Mouse (Mus musculus) brain, embryonic 14.5 days (tissue): ENCODE results near the gene Rasl11b. TPM values are rescaled to one million over a fixed set of nuclear protein-coding genes. Genes with fewer than 3 reads are reported as not detected.

Experiments used
- DNase-seq: peaks from one replicate; pipeline ENCODE4 v3.0.0-alpha.2; 2011; ENCODE audit warnings: low read depth
- CTCF ChIP-seq: fragments of 200-500 bp; IDR thresholded peaks from 2 replicates; pipeline ENCODE4 v1.5.1; 2012; ENCODE audit warnings: inconsistent platforms, mild to moderate bottlenecking, moderate library complexity, borderline replicate concordance; ENCODE audit not compliant: insufficient read depth, insufficient read length; ENCODE audit errors: extremely low read depth
- POLR2A ChIP-seq: fragments of 200-500 bp; IDR thresholded peaks from 2 replicates; pipeline ENCODE4 v1.6.1; 2012; ENCODE audit warnings: mild to moderate bottlenecking, inconsistent platforms, borderline replicate concordance; ENCODE audit not compliant: poor library complexity, insufficient read depth, insufficient read length, severe bottlenecking; ENCODE audit errors: extremely low read depth
- polyA plus RNA-seq: library from polyadenylated mRNA; depleted of rRNA; stranded (reverse); fragments of >200 nt; gene quantifications from 2 replicates; pipeline ENCODE4 v1.2.3, GENCODE M21; 2012; rRNA removed

Gene Rasl11b
- polyA plus RNA-seq: 16.0 and 22.4 TPM in 2 replicates

- peak; percentile 95 for DNase-seq
- peak; percentile 33; the same call in 1 of the 2 replicates for TF ChIP-seq CTCF
- peak; percentile 39 for TF ChIP-seq POLR2A
Measured at GRCm38 (mm10) chr5:74194841-74195613, at the start of gene Rasl11b. Gene Rasl11b, plus strand, starts transcription at chr5:74195286.

DNA sequence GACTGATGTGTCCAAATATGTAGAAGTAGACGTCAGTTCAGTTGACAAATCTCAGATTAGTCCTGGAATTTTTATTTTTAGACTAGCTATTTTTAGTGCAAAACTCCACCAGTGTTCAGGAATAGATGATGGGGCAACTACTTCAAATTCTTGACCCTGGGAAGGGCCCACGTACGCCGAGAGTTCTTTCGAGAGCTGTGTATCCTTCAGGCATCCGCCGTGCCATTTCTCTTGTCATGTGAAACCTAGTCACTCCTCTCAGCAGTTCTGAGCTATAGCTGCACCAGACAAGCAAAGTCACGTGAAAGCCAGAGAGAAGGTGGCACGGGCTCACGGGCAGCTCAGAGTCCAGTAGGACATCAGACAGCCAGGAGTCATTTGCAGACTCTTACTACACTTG, 47.5 kb upstream of the Rasl11b start:
- TF ChIP-seq CTCF (no peak), POLR2A (no peak)
- DNase-seq: no peak

- no peak for DNase-seq
- TF ChIP-seq CTCF (no peak), POLR2A (no peak)
Measured at GRCm38 (mm10) chr5:74149975-74150374, 45.1 kb upstream of the Rasl11b start.

DNA sequence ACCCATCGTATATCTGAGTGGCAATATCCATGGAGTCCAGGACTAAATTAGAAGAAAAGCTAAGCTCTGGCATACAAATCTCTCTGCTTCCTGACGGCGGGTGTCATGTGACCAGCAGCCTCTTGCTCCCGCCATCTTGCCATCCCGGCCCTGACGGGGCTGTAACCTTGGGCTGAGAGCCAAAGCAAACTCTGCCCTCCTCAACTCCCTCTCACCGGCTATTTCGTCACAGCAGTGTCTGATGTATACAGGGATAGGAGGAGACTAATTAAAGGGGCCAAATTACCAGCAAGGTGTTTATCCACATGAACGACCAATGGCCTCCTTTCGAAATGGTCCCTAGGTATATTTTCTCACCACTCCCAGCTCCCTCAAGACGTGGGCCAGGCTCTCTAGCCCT, 43.3 kb upstream of the Rasl11b start:
- no peak for TF ChIP-seq CTCF
- TF ChIP-seq POLR2A: no peak

DNA sequence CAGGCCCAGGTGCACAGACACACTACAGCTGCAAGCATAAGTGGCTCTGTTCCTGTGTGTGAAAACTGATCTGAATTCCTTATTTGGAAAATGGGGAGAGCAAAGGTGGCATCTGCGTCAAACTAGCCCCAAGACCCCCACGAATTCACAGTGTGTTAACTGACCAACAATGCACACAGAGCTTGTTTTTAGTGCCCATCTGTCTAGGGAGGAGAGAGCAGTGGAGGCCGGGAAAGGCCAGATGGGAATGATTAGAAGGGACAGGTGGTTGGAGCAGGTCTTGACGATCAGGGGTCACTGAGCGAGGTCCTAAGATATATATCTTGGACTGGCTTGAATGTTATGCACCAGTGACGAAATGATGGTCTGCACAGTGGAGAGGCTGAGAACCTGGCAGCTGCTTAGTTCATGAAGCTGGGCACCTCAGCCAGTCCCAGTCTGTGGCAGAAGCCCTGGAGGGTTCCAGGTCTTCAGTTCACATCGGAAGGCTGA, 39.2 kb upstream of the Rasl11b start:
- TF ChIP-seq CTCF (no peak), POLR2A (no peak)

More for the DNA sequence above, 43.3 kb upstream of the Rasl11b start:
- no peak for DNase-seq

GRCm38 (mm10) chr5:74158929-74159632, 36.0 kb upstream of the Rasl11b start:
- TF ChIP-seq CTCF: no peak
- DNase-seq: peak; percentile 44

More for the DNA sequence above, 39.2 kb upstream of the Rasl11b start:
- peak; percentile 35 for DNase-seq

- no peak for TF ChIP-seq POLR2A
- TF ChIP-seq CTCF: no peak
- DNase-seq: no peak
Measured at GRCm38 (mm10) chr5:74159906-74160305, 35.2 kb upstream of the Rasl11b start.

DNA sequence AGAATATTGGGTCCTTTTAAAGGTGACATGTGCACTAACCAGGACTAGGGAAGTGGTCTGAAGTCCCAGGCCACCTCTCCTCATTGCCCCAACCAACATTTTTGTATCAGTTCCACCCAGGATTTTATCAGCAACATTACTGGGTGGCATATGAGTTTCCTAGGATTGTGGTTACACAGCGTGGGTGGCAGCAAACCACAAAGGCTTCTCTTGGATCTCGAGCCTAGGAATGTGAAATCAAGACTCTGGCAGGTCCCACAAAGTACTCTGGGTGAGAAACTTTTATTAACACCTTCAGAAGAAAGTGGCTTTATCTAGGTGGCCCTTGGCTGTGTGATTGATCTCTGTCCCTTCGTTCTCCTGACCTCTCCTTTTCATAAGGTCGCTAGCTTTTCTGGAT, 34.7 kb upstream of the Rasl11b start:
- DNase-seq: no peak

DNA sequence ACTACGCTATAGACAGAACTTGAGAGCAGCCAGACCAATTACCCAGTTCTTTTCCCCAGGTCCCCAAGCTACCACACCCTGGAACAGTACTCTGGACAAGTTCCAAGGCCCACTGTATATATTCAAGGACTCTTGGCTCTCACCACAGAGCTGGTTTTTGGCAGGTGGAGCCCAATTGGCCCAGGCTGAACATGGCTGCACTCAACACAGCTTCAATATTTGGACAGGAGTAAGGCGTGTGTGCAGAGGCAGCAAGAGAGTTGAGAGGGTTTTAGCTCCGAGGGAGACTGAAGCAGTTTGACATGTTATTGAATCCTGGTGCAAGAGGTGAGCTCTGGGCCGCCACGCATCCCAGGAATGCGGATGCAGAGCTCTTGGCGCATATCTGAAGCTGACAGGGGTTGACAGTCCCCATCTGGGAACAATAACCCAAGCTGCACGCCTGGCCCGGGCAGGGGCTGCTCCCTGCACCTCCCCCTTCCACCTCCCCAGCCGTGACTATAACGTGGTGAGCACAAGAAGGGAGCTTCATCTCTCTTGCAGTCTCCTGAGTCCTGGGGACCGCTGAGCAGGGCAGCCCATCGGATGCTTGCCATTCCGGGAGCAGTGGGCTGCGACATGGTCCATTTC, 33.7 kb upstream of the Rasl11b start:
- TF ChIP-seq CTCF (no peak), POLR2A (no peak)
- DNase-seq: peak; percentile 94

More for the DNA sequence above, 34.7 kb upstream of the Rasl11b start:
- TF ChIP-seq POLR2A: no peak
- TF ChIP-seq CTCF: no peak

GRCm38 (mm10) chr5:74162013-74162412, 33.1 kb upstream of the Rasl11b start:
- TF ChIP-seq CTCF (no peak), POLR2A (no peak)
- DNase-seq: no peak

DNA sequence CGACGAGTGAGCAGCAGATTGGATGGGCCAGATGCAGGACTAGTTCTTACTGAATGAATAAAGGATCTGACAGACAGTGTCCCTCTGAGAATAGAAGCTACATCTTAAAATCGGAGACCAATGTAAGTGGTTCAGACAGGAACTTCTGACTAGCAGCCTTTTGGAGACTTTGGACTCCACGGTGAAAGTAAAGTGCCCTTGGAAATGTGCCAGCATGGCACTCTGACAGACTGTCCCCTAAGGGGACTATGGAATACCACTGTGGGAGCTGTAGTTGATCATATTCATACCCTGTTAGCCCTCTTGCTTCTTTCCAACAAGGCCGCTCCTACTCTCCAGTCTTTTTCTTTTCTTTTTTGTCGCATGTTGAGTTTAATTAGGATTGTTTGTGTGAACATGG, 31.9 kb upstream of the Rasl11b start:
- peak; percentile 9 for DNase-seq
- TF ChIP-seq CTCF (no peak), POLR2A (no peak)
